Mouse (Mus musculus): ENCODE data around the gene Gtf2e1.

DNA sequence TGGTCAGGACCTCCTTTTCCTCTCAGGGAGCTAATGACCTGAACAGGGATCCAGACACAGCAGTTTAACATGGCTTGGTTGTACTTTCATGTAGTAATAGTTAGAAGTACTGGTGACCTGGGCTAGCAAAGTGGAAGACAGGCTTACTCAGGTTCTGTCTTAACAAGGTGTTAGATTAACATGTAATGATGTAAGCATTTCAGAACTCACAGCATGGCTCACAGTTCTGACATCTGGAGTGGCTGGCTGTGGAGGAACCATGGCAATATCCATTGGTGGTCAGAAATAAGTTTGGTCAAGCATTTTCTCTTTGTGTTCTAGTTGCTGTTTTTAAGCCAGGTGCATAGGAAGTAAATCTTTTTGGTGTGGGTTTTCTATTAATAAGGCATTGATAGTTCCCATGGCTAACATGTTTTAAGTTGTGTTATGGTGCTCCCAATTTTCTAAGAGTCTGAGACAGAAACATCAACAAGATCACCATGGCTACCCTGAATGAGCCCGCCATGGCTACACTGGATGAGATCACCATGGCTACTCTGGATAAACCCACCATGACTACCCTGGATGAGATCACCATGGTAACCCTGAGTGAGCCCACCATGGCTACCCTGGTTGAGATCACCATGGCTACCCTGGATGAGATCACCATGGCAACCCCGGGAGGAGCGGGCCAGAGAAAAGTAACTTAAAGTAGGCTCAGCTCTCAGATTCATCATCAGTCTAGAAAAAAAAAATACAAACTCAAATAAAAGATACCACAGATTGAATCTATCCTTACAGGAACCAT lies 52.6 kb downstream of the Gtf2e1 start:
- no peak for TF ChIP-seq POLR2A (IDR thresholded peaks at IDR 0.05; ENCODE audit: insufficient read depth, low read depth, low read length)
- TF ChIP-seq CTCF (IDR thresholded peaks at IDR 0.05; ENCODE audit: insufficient read depth, low read depth, low read length): no peak
